Mouse (Mus musculus) G1E (cell line): Measurements from ENCODE around the gene Gm20661.

Source experiments
- CTCF ChIP-seq: IDR thresholded peaks from 2 replicates; pipeline ENCODE4 v1.5.1; 2012; ENCODE audit warnings: low read depth, low read length, inconsistent platforms, mixed read lengths
- GATA1 ChIP-seq: IDR thresholded peaks from 2 replicates; pipeline ENCODE4 v1.6.1; 2012; ENCODE audit warnings: borderline replicate concordance, low read length, inconsistent platforms, mixed read lengths
- POLR2AphosphoS5 ChIP-seq: IDR thresholded peaks from 2 replicates; pipeline ENCODE4 v1.6.1; 2012; ENCODE audit warnings: low read depth, low read length, inconsistent platforms; ENCODE audit not compliant: insufficient replicate concordance
- TAL1 ChIP-seq: conservative IDR thresholded peaks from 2 replicates; pipeline ENCODE4 v1.6.1; 2012; ENCODE audit warnings: low read depth, low read length, inconsistent platforms, mixed read lengths

DNA sequence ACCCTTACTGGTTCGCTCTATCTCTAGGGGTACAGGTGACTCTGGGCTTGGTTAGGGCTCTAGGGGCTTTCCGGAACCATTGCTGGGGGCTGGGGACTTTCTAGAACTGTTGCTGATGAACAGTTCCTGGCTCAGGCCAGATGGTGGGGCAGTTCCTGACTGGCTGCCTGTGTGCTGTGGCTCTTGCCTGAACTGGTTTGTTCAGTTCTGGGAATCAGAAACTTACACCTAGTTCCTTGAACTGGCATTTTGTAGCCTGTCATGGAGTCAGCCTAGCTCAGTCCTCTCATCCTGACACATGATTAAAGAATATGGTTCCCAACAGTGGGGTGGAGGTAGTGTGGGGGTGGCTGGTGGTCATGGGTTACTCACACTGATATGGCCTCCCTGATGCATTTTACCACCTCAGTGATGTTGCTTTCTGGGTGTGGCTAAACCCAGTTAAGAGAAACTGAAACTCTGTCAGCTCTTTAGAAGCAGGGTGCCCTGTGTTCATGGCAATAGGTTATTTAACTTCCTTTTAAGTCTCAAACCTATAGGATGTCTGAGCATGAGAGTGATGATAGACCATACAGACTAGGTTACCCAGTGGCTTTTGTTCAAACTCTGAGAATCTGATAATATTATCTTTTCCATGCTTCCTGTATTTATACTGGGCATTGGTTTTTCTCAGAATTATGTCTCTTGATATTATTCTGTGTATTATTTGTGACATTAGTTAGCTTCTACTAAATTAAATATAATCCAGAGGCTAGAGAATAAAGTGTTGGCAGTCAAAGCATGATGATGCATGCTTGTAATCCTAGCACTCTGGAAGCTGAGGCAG is 52.7 kb downstream of the Gm20661 start:
- TF ChIP-seq CTCF (no peak), GATA1 (no peak), POLR2AphosphoS5 (no peak), TAL1 (no peak)
